Comparison of ENCODE assay signal across 8 mouse cellular contexts in the genomic region with DNA sequence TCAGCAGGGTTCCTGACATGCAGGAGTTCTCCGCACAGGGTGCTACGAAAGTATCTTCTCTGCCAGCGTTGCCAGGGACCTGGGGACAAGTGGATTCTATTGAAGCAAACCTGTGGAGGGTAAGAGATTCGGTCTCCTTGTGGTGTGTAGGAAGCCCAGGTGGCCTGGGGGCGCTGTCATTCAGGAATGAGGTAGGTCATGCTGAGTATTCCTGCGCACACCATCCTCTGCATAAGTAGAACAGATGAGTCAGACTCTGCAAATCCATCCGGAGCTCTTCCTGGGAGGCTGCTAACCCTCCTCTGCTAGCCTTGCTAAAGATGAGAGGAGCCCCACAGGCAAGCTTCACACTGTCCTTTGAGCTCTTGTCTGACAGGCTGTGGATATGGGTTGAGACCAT. TPM values are rescaled to one million over a fixed set of nuclear protein-coding genes. Genes with fewer than 3 reads are reported as not detected.
"Had no signal": no experiment of that assay in that cellular context is flagged by ENCODE, and none has a peak within 500 bp of the region (broad histone marks: within the 10 kb centered on the region; RNA-seq: fewer than 3 reads in every experiment).

No protein-coding gene starts in this region.

- DNase-seq: kidney, adult 2 months; kidney, postnatal 14 days; layer of hippocampus, adult 9-11 months; lung, adult 18-20 months; retina, postnatal 1 day; thymus, postnatal 4 days had no signal

RNA-seq across cellular contexts. Expression of gene Rnf112, which starts 12.3 kb away (rescaled TPM):
- total RNA-seq: liver, adult 2 months; megakaryocyte-erythroid progenitor cell, adult 5-6 weeks had no signal

RNA-seq across cellular contexts. Expression of gene Mfap4, which starts 43.6 kb away (rescaled TPM):
- total RNA-seq: megakaryocyte-erythroid progenitor cell, adult 5-6 weeks had no signal
